Mouse (Mus musculus): ENCODE measurements at regions not wholly inside any gene's neighbourhood (a gene's known extent, or its start where the extent isn't known, plus 50 kb on each side); places are given as distances from the start of the nearest gene placed in this dataset.

DNA sequence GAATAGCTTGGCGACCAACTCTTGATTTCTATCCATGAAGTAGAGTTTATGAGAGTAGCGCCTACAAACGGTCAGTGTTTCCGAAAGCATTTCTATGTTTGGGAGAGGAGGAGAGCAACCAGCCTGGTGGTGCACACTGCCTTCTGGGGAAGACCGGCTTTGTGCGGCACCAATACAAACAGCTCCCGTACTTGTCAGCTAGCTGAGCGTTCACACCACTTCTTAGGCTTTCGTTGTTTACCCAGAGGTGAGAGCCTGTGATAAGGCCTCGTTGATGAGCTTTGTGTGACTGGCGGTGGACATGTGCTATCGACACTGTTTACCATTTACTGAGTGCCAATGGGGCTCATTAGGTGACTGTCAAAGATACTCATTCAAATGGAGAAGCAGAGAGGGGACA is 162.0 kb downstream of the Chic2 start:
- no peak for DNase-seq (ENCODE audit: low spot score)

- no peak for DNase-seq (ENCODE audit: low spot score)
Measured at GRCm38 (mm10) chr5:74880669-74881226, 163.8 kb downstream of the Chic2 start.

DNA sequence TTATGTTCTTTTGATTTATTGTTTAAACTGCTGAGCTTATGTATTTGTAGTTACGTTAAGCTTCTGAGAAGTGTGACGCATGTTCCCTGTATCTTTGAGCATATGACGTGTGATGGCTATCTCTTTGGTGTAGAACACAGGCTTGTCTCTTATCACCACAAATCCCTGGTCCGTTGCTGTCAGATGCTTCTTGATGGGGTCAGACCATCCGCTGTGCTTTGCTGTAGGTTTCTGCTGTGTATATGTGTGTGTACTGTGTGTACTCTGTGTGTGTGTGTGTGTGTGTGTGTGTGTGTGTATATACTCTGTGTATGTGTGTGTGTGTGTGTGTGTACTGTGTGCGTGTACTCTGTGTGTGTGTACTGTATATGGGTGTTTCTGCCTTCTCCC is 164.5 kb downstream of the Chic2 start:
- no peak for DNase-seq (ENCODE audit: low spot score)

DNA sequence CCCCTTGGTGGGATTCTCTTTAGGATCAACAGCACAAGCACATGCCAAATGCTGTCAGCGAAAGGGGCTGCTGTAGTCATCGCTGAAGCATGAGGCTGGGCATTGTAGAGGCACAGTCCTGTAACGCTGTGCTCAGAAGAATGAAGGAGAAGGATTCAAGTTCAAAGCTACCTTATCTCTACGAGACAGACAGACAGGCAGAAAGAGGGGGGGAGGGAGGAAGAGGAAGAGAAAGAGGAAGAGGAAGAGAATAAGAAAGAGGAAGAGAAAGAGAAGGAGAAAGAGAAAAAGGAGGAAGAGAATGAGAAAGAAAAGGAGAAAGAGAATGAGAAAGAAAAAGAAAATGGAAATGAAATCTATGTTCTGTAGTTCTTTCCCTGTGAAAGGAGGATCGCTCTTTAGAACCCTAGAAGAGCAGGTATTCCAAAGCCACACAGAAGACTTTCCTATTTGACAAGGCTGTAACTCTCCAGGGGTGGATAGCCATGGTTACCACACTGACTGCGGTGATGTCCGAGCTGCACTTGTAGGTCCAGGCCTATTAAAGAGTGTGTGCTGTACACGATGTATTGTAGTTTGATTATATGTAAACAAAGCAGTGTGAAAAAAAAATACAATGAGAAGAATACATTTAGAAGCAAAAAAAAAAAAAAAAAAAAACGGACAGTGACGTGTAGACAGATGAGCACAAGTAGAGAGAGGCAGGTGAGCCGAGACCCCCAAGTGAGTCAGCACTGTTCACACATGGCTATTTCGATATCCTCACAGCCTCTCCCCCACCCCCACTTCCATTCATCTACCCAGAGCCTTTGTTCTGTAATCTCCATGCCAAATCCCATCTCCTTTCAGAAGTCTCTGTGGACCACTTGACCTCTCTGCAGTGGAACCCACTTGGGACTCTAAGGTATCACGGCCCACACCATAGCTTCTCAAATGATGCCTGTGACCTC is 165.2 kb downstream of the Chic2 start:
- no peak for DNase-seq (ENCODE audit: low spot score)

DNA sequence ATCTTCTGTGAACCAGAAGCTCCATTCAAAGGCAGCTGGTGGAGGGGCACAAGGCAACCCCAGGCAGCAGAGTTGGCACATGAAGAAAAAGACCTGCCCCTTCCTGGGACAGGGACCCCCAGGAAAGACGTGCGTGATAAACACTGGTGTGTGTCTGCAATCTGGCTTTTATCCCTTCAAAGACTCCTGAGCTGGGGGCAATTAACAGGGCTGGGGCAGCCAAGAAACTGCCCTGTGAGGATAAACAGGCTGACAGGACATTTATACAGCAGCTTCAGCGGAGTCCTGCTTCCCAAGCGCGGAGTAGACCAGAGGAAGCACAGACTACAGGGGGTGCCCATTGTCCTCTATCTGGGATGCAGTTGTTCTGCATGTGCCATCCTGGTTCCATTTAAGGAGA is 167.0 kb downstream of the Chic2 start:
- DNase-seq (ENCODE audit: low spot score): no peak

GRCm38 (mm10) chr5:74877185-74877584 is 167.4 kb downstream of the Chic2 start:
- DNase-seq (ENCODE audit: low spot score): no peak

- no peak for DNase-seq (ENCODE audit: low spot score)
Measured at GRCm38 (mm10) chr5:74874691-74875090, 169.9 kb downstream of the Chic2 start.

- DNase-seq (ENCODE audit: low spot score): no peak
Measured at GRCm38 (mm10) chr5:74870615-74871014, 167.9 kb upstream of the Lnx1 start.

GRCm38 (mm10) chr5:74867113-74867785 is 164.5 kb upstream of the Lnx1 start:
- no peak for DNase-seq (ENCODE audit: low spot score)

- no peak for DNase-seq (ENCODE audit: low spot score)
Measured at GRCm38 (mm10) chr5:74866697-74867096, 164.0 kb upstream of the Lnx1 start.

DNA sequence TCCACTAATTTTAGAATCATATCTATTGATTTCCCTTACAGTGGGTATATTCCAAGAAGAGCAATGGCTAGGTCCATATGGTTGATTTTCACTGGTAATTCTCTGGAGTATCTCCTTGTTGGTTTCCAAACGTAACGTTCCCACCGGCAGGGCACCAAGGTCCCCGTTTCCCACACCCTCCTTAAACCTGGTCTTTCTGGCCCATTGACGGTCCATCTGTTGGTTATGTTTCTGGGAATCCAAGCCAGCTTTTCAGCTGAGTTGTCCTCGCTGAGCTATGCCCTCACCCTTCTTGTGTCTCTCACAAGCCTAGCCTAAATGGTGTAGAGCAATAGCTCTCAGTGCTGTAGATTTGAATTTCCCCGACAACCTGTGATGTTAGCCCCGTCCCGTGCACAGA is 162.7 kb upstream of the Lnx1 start:
- no peak for DNase-seq (ENCODE audit: low spot score)

GRCm38 (mm10) chr5:74864540-74865157 is 161.9 kb upstream of the Lnx1 start:
- no peak for DNase-seq (ENCODE audit: low spot score)

DNA sequence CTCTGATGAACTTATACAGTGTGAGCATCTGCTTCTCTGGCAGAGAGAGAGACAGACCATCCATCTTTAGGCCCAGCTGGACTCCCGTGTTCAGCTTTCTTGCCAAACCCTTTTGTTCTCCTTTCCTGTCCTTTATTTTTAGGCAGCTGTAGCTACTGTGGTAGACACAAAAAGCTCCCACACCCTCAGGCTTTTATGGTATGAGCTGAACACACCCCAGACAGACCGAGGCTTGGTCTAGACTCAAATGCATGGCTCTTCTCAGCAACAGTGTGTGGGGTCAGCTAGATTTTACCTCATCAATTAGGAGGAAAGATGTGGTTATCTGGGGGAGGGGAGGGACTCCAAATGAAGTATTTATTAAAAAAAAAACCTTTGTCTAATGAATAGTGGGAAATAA is 158.6 kb upstream of the Lnx1 start:
- DNase-seq (ENCODE audit: low spot score): no peak

GRCm38 (mm10) chr5:74857861-74858260 is 155.1 kb upstream of the Lnx1 start:
- no peak for DNase-seq (ENCODE audit: low spot score)

DNA sequence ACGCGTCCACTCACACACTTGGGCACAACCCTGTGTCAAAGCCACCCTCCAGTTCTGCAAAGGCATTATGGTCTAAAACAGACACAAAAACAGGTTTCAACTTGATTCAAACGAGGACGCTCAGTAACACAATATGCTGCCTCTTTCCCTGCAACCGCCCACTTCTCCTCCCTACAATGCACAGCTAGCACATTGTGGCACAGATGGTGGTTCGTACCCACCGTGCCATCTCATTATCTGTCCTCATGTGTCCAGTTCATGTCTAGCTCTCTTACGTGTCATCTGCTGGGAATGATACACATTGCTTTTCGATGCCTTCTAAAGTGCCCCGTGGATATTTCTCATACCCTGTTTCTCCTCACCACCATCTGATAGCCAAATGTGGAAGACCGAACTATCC is 154.4 kb upstream of the Lnx1 start:
- peak; percentile 75 for DNase-seq (ENCODE audit: low spot score)

- DNase-seq (ENCODE audit: low spot score): no peak
Measured at GRCm38 (mm10) chr5:74847824-74848223, 145.1 kb upstream of the Lnx1 start.

DNA sequence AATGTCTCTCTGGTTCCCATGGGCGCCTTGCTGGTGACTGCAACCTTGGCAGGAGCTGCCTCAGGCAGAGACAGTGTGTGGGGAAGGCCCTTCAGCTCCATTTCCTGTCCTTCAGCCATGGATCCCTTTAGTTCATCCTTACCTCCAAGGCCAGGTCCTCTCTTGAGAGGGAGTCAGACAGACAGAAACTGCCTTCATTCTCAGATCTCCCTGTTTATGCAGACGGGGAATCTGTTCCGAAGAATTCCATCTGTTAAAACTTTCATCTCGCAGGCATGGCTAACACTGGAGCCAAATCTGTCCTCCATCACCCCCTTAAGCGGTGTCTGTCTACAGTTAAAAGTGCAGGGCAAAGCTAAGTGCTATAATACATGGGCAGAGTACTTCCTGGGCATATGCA is 144.0 kb upstream of the Lnx1 start:
- peak; percentile 39 for DNase-seq (ENCODE audit: low spot score)

- DNase-seq (ENCODE audit: low spot score): no peak
Measured at GRCm38 (mm10) chr5:74834401-74834800, 131.7 kb upstream of the Lnx1 start.

GRCm38 (mm10) chr5:74833887-74834286 is 131.2 kb upstream of the Lnx1 start:
- no peak for DNase-seq (ENCODE audit: low spot score)

GRCm38 (mm10) chr5:74832011-74832410 is 129.3 kb upstream of the Lnx1 start:
- DNase-seq (ENCODE audit: low spot score): no peak

GRCm38 (mm10) chr5:74830646-74831045 is 127.9 kb upstream of the Lnx1 start:
- no peak for DNase-seq (ENCODE audit: low spot score)

- no peak for DNase-seq (ENCODE audit: low spot score)
Measured at GRCm38 (mm10) chr5:74829003-74829402, 126.3 kb upstream of the Lnx1 start.

DNA sequence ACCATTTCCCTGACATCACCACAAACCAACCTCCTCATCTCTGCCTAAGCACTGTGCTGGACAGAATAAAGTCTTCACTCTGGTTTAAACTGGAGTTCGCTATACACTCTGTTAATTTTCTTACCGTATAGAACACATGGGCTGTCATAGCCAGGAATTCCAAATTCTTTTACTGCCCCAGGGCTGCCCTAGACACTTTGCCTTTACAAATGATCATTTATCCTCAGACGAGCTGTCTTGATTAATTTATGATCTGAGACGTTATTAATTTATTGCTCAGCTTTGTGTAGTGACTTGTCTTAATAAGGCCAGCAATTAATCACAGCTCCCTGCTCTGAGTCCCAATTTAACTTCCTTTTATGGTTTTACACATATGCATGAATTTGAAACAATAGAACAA is 125.2 kb upstream of the Lnx1 start:
- DNase-seq (ENCODE audit: low spot score): no peak

Measured in layer of hippocampus, adult 9-10 months (tissue).